Mouse (Mus musculus) kidney, embryonic 16.5 days (tissue): ENCODE measurements around the gene Nubp2. TPM values are rescaled to one million over a fixed set of nuclear protein-coding genes. Genes with fewer than 3 reads are reported as not detected.

Experiments
- ATAC-seq: fragments of 200-750 bp; cut with Nextera tagmentation; 2 replicates; pipeline ENCODE4 v1.8.0; 2017; ENCODE audit warnings: moderate TSS enrichment; ENCODE audit not compliant: low FRiP score, low TSS enrichment
- H3K27ac ChIP-seq: fragments of 300-500 bp; sonication (generic); 2 replicates; pipeline ENCODE4 v1.5.1; 2014; ENCODE audit warnings: low read length
- H3K27me3 ChIP-seq: fragments of 300-500 bp; sonication (generic); 2 replicates; pipeline ENCODE4 v1.6.1; 2014; ENCODE audit warnings: low read length, control low read depth, mixed read lengths; ENCODE audit not compliant: insufficient read depth
- H3K36me3 ChIP-seq: fragments of 300-500 bp; sonication (generic); 2 replicates; pipeline ENCODE4 v1.6.1; 2014; ENCODE audit warnings: low read length, control low read depth, mixed read lengths; ENCODE audit not compliant: insufficient read depth
- H3K4me1 ChIP-seq: fragments of 300-500 bp; sonication (generic); 2 replicates; pipeline ENCODE4 v1.6.1; 2014; ENCODE audit warnings: low read length, control low read depth, mixed read lengths; ENCODE audit not compliant: insufficient read depth
- H3K4me2 ChIP-seq: fragments of 300-500 bp; sonication (generic); replicated peaks from 2 replicates; pipeline ENCODE4 v1.6.1; 2014; ENCODE audit warnings: low read depth, low read length
- H3K4me3 ChIP-seq: fragments of 300-500 bp; sonication (generic); 2 replicates; pipeline ENCODE4 v1.5.1; 2014; ENCODE audit warnings: mild to moderate bottlenecking, low read length
- H3K9ac ChIP-seq: fragments of 300-500 bp; sonication (generic); replicated peaks from 2 replicates; pipeline ENCODE4 v1.6.1; 2014; ENCODE audit warnings: low read length
- H3K9me3 ChIP-seq: fragments of 300-500 bp; sonication (generic); 2 replicates; pipeline ENCODE4 v1.6.1; 2016; ENCODE audit warnings: low read length, control low read depth
- WGBS: fragments of 180-500 bp; shearing (Covaris S2); extraction: QIAGEN DNeasy Blood & Tissue Kit; methylation state at CpG from one replicate; pipeline ENCODE4 v1.1.7; 2014; 5-methylcytosine and 5-hydroxymethylcytosine counted together
- polyA plus RNA-seq: library from polyadenylated mRNA; unstranded; fragments of >200 nt; fragmentation: Nextera tagmentation; extraction: Ambion mirVana; gene quantifications from 2 replicates; pipeline ENCODE4 v1.2.1, GENCODE M21; 2015

Nubp2 gene
- polyA plus RNA-seq, 1 experiment from 2014 or later, result 67.1 TPM

- Histone ChIP-seq H3K36me3 (peaks cover 8% of the 10 kb centered on the region; the same call in 1 of the 2 replicates), H3K4me3 (peak overlapping the region; percentile 84), H3K27me3 (no peaks in the 10 kb centered on the region), H3K9ac (peak overlapping the region; percentile 71), H3K9me3 (no peaks in the 10 kb centered on the region), H3K4me1 (peaks cover 17% of the 10 kb centered on the region), H3K4me2 (peak overlapping the region; percentile 64), H3K27ac (no peak overlapping the region)
- no peak for ATAC-seq
- WGBS, result 25% methylated on average over 22 of the region's 22 CpGs
Observed at GRCm38 (mm10) chr17:24885356-24886133, 604 bp downstream of the Nubp2 start.

- Histone ChIP-seq H3K36me3 (0 out of 2 replicates have a peak, but pooled peaks cover 3% of the 10 kb centered on the region), H3K27ac (no peak overlapping the region), H3K27me3 (no peaks in the 10 kb centered on the region), H3K9ac (no peak overlapping the region), H3K4me3 (no peak overlapping the region), H3K4me1 (peaks cover 17% of the 10 kb centered on the region), H3K9me3 (no peaks in the 10 kb centered on the region), H3K4me2 (no peak overlapping the region)
- no peak for ATAC-seq
- 86% methylated on average over 6 of the region's 6 CpGs for WGBS
Observed at GRCm38 (mm10) chr17:24884391-24884790, 1.8 kb downstream of the Nubp2 start.

GRCm38 (mm10) chr17:24881738-24882440, 4.3 kb downstream of the Nubp2 start:
- no peak overlapping the region for H3K27ac ChIP-seq
- H3K9ac ChIP-seq, result no peak overlapping the region
- peaks cover 6% of the 10 kb centered on the region for H3K4me1 ChIP-seq
- ATAC-seq, result no peak
- WGBS, result 44% methylated on average over 7 of the region's 7 CpGs
- no peaks in the 10 kb centered on the region for H3K9me3 ChIP-seq
- H3K36me3 ChIP-seq, result 0 out of 2 replicates have a peak, but pooled peaks cover 3% of the 10 kb centered on the region
- no peak overlapping the region for H3K4me2 ChIP-seq
- H3K27me3 ChIP-seq, result no peaks in the 10 kb centered on the region
- no peak overlapping the region for H3K4me3 ChIP-seq

GRCm38 (mm10) chr17:24878531-24878930, 7.6 kb downstream of the Nubp2 start:
- no peaks in the 10 kb centered on the region for H3K9me3 ChIP-seq
- no peak overlapping the region for H3K4me2 ChIP-seq
- H3K36me3 ChIP-seq, result 0 out of 2 replicates have a peak, but pooled peaks cover 3% of the 10 kb centered on the region
- H3K27me3 ChIP-seq, result no peaks in the 10 kb centered on the region
- ATAC-seq, result no peak
- WGBS, result 70% methylated on average over 8 of the region's 8 CpGs
- no peaks in the 10 kb centered on the region for H3K4me1 ChIP-seq
- no peak overlapping the region for H3K4me3 ChIP-seq
- H3K9ac ChIP-seq, result peak overlapping the region; percentile 43; the same call in 1 of the 2 replicates
- H3K27ac ChIP-seq, result no peak overlapping the region

GRCm38 (mm10) chr17:24878117-24878397, 8.1 kb downstream of the Nubp2 start:
- H3K4me2 ChIP-seq, result no peak overlapping the region

GRCm38 (mm10) chr17:24877336-24878116, 8.6 kb downstream of the Nubp2 start:
- H3K27me3 ChIP-seq, result no peaks in the 10 kb centered on the region
- 56% methylated on average over 10 of the region's 10 CpGs for WGBS
- H3K4me1 ChIP-seq, result no peaks in the 10 kb centered on the region
- ATAC-seq, result peak; percentile 52; the same call in 1 of the 2 replicates
- no peak overlapping the region for H3K4me3 ChIP-seq
- no peaks in the 10 kb centered on the region for H3K36me3 ChIP-seq
- no peaks in the 10 kb centered on the region for H3K9me3 ChIP-seq
- peak overlapping the region; percentile 54 for H3K27ac ChIP-seq
- H3K4me2 ChIP-seq, result no peak overlapping the region
- H3K9ac ChIP-seq, result peak overlapping the region; percentile 43; the same call in 1 of the 2 replicates

More at GRCm38 (mm10) chr17:24878117-24878397, 8.1 kb downstream of the Nubp2 start:
- whole genome bisulfite sequencing, result 26% methylated on average over 5 of the region's 5 CpGs
- H3K4me1 ChIP-seq, result no peaks in the 10 kb centered on the region
- H3K9ac ChIP-seq, result peak overlapping the region; percentile 43; the same call in 1 of the 2 replicates
- no peak for ATAC-seq
- peak overlapping the region; percentile 54 for H3K27ac ChIP-seq
- 0 out of 2 replicates have a peak, but pooled peaks cover 3% of the 10 kb centered on the region for H3K36me3 ChIP-seq
- no peaks in the 10 kb centered on the region for H3K27me3 ChIP-seq
- H3K9me3 ChIP-seq, result no peaks in the 10 kb centered on the region
- H3K4me3 ChIP-seq, result no peak overlapping the region

GRCm38 (mm10) chr17:24874989-24875388, 11.2 kb downstream of the Nubp2 start:
- no peak overlapping the region for H3K9ac ChIP-seq
- H3K27me3 ChIP-seq, result no peaks in the 10 kb centered on the region
- no peak for ATAC-seq
- no peak overlapping the region for H3K27ac ChIP-seq
- no peak overlapping the region for H3K4me3 ChIP-seq
- H3K4me2 ChIP-seq, result no peak overlapping the region
- no peaks in the 10 kb centered on the region for H3K9me3 ChIP-seq
- H3K36me3 ChIP-seq, result no peaks in the 10 kb centered on the region
- no peaks in the 10 kb centered on the region for H3K4me1 ChIP-seq
- 78% methylated on average over 8 of the region's 8 CpGs for WGBS

- no peak overlapping the region for H3K4me3 ChIP-seq
- H3K9me3 ChIP-seq, result no peaks in the 10 kb centered on the region
- H3K4me2 ChIP-seq, result no peak overlapping the region
- no peaks in the 10 kb centered on the region for H3K27me3 ChIP-seq
- H3K27ac ChIP-seq, result no peak overlapping the region
- no peak for ATAC-seq
- no peaks in the 10 kb centered on the region for H3K4me1 ChIP-seq
- H3K36me3 ChIP-seq, result no peaks in the 10 kb centered on the region
- WGBS, result 52% methylated on average over 1 of the region's 1 CpGs
- H3K9ac ChIP-seq, result no peak overlapping the region
Observed at GRCm38 (mm10) chr17:24874405-24874745, 11.8 kb downstream of the Nubp2 start.

- WGBS, result 50% methylated on average over 4 of the region's 4 CpGs
- H3K36me3 ChIP-seq, result no peaks in the 10 kb centered on the region
- no peak overlapping the region for H3K4me2 ChIP-seq
- no peak overlapping the region for H3K4me3 ChIP-seq
- no peak overlapping the region for H3K27ac ChIP-seq
- no peak overlapping the region for H3K9ac ChIP-seq
- no peaks in the 10 kb centered on the region for H3K4me1 ChIP-seq
- no peak for ATAC-seq
- no peaks in the 10 kb centered on the region for H3K9me3 ChIP-seq
- no peaks in the 10 kb centered on the region for H3K27me3 ChIP-seq
Observed at GRCm38 (mm10) chr17:24873695-24874404, 12.3 kb downstream of the Nubp2 start.
